Mouse (Mus musculus): Measurements from ENCODE around the gene Rbp4. TPM values are rescaled to one million over a fixed set of nuclear protein-coding genes. Genes with fewer than 3 reads are reported as not detected.
A peak's percentile ranks its signal among the peaks of the same experiment; 100 is the strongest.

Rbp4 gene
- polyA plus RNA-seq, 1 experiment from 2014 or later = 1.1 TPM

- no peak within 1 kb of the TSS for H3K27ac ChIP-seq (ENCODE audit: low read depth, low read length)
- H3K4me1 ChIP-seq (replicated peaks; ENCODE audit: control insufficient read depth, insufficient read depth, low read length) = no peaks in the 10 kb centered on the region
- under 1% methylated on average over 77 of the region's 77 CpGs for WGBS
- no peaks in the 10 kb centered on the region for H3K9me3 ChIP-seq (ENCODE audit: control insufficient read depth, low read length)
- H3K4me2 ChIP-seq (replicated peaks; ENCODE audit: low read depth, low read length) = peak within 1 kb of the TSS; percentile 44
- no peaks in the 10 kb centered on the region for H3K36me3 ChIP-seq (ENCODE audit: control insufficient read depth, insufficient read depth, low read length)
- ATAC-seq (ENCODE audit: low FRiP score) = peak; percentile 56; the same call in 1 of the 2 replicates
- peaks cover 36% of the 10 kb centered on the region for H3K27me3 ChIP-seq (ENCODE audit: control insufficient read depth, insufficient read depth, low read length)
- H3K4me3 ChIP-seq (ENCODE audit: low read depth, low read length) = peak within 1 kb of the TSS; percentile 23
- peak; percentile 55 for DNase-seq (ENCODE audit: low spot score)
- H3K9ac ChIP-seq (ENCODE audit: low read depth, low read length) = no peak within 1 kb of the TSS
Observed at GRCm38 (mm10) chr19:38096858-38097758, 28.0 kb downstream of the Rbp4 start, which contains the start of gene Ffar4. TSS of gene Ffar4 (plus strand) at chr19:38097071.

GRCm38 (mm10) chr19:38096231-38096630 lies 28.9 kb downstream of the Rbp4 start:
- peak; percentile 4 for DNase-seq (ENCODE audit: low spot score)
- Histone ChIP-seq H3K9ac (ENCODE audit: low read depth, low read length) (no peak overlapping the region), H3K4me1 (replicated peaks; ENCODE audit: control insufficient read depth, insufficient read depth, low read length) (no peaks in the 10 kb centered on the region), H3K27me3 (ENCODE audit: control insufficient read depth, insufficient read depth, low read length) (peaks cover 36% of the 10 kb centered on the region), H3K9me3 (ENCODE audit: control insufficient read depth, low read length) (no peaks in the 10 kb centered on the region), H3K27ac (ENCODE audit: low read depth, low read length) (no peak overlapping the region), H3K4me3 (ENCODE audit: low read depth, low read length) (no peak overlapping the region), H3K4me2 (replicated peaks; ENCODE audit: low read depth, low read length) (no peak overlapping the region), H3K36me3 (ENCODE audit: control insufficient read depth, insufficient read depth, low read length) (no peaks in the 10 kb centered on the region)
- no peak for ATAC-seq (ENCODE audit: low FRiP score)
- WGBS = 4% methylated on average over 4 of the region's 4 CpGs

- peaks cover 12% of the 10 kb centered on the region for H3K27me3 ChIP-seq (ENCODE audit: control insufficient read depth, insufficient read depth, low read length)
- no peak for ATAC-seq (ENCODE audit: low FRiP score)
- H3K4me2 ChIP-seq (replicated peaks; ENCODE audit: low read depth, low read length) = no peak overlapping the region
- H3K4me3 ChIP-seq (ENCODE audit: low read depth, low read length) = no peak overlapping the region
- 50% methylated on average over 4 of the region's 4 CpGs for WGBS
- H3K27ac ChIP-seq (ENCODE audit: low read depth, low read length) = no peak overlapping the region
- no peaks in the 10 kb centered on the region for H3K4me1 ChIP-seq (replicated peaks; ENCODE audit: control insufficient read depth, insufficient read depth, low read length)
- no peaks in the 10 kb centered on the region for H3K36me3 ChIP-seq (ENCODE audit: control insufficient read depth, insufficient read depth, low read length)
- no peak for DNase-seq (ENCODE audit: low spot score)
- no peak overlapping the region for H3K9ac ChIP-seq (ENCODE audit: low read depth, low read length)
- H3K9me3 ChIP-seq (ENCODE audit: control insufficient read depth, low read length) = no peaks in the 10 kb centered on the region
Observed at GRCm38 (mm10) chr19:38091512-38091985, 33.5 kb downstream of the Rbp4 start.

- ATAC-seq (ENCODE audit: low FRiP score) (no peak), DNase-seq (ENCODE audit: low spot score) (no peak)
- Histone ChIP-seq H3K9me3 (ENCODE audit: control insufficient read depth, low read length) (no peaks in the 10 kb centered on the region), H3K9ac (ENCODE audit: low read depth, low read length) (no peak overlapping the region), H3K4me3 (ENCODE audit: low read depth, low read length) (no peak overlapping the region), H3K36me3 (ENCODE audit: control insufficient read depth, insufficient read depth, low read length) (no peaks in the 10 kb centered on the region), H3K27me3 (ENCODE audit: control insufficient read depth, insufficient read depth, low read length) (no peaks in the 10 kb centered on the region), H3K4me1 (replicated peaks; ENCODE audit: control insufficient read depth, insufficient read depth, low read length) (no peaks in the 10 kb centered on the region), H3K27ac (ENCODE audit: low read depth, low read length) (no peak overlapping the region), H3K4me2 (replicated peaks; ENCODE audit: low read depth, low read length) (no peak overlapping the region)
- WGBS = 77% methylated on average over 8 of the region's 8 CpGs
Observed at GRCm38 (mm10) chr19:38089358-38089757, 35.7 kb downstream of the Rbp4 start.

- Histone ChIP-seq H3K4me2 (replicated peaks; ENCODE audit: low read depth, low read length) (no peak overlapping the region), H3K4me1 (replicated peaks; ENCODE audit: control insufficient read depth, insufficient read depth, low read length) (no peaks in the 10 kb centered on the region), H3K27ac (ENCODE audit: low read depth, low read length) (no peak overlapping the region), H3K27me3 (ENCODE audit: control insufficient read depth, insufficient read depth, low read length) (no peaks in the 10 kb centered on the region), H3K36me3 (ENCODE audit: control insufficient read depth, insufficient read depth, low read length) (no peaks in the 10 kb centered on the region), H3K4me3 (ENCODE audit: low read depth, low read length) (no peak overlapping the region), H3K9ac (ENCODE audit: low read depth, low read length) (no peak overlapping the region), H3K9me3 (ENCODE audit: control insufficient read depth, low read length) (no peaks in the 10 kb centered on the region)
- no peak for ATAC-seq (ENCODE audit: low FRiP score)
- WGBS = 66% methylated on average over 11 of the region's 11 CpGs
- DNase-seq (ENCODE audit: low spot score) = peak; percentile 16
Observed at GRCm38 (mm10) chr19:38086948-38087551, 38.0 kb downstream of the Rbp4 start.

- Histone ChIP-seq H3K4me2 (replicated peaks; ENCODE audit: low read depth, low read length) (no peak overlapping the region), H3K36me3 (ENCODE audit: control insufficient read depth, insufficient read depth, low read length) (no peaks in the 10 kb centered on the region), H3K27ac (ENCODE audit: low read depth, low read length) (no peak overlapping the region), H3K9me3 (ENCODE audit: control insufficient read depth, low read length) (no peaks in the 10 kb centered on the region), H3K4me1 (replicated peaks; ENCODE audit: control insufficient read depth, insufficient read depth, low read length) (no peaks in the 10 kb centered on the region), H3K9ac (ENCODE audit: low read depth, low read length) (no peak overlapping the region), H3K27me3 (ENCODE audit: control insufficient read depth, insufficient read depth, low read length) (no peaks in the 10 kb centered on the region), H3K4me3 (ENCODE audit: low read depth, low read length) (no peak overlapping the region)
- WGBS = 86% methylated on average over 4 of the region's 4 CpGs
- ATAC-seq (ENCODE audit: low FRiP score) (no peak), DNase-seq (ENCODE audit: low spot score) (no peak)
Observed at GRCm38 (mm10) chr19:38085841-38086240, 39.2 kb downstream of the Rbp4 start.

- Histone ChIP-seq H3K36me3 (ENCODE audit: control insufficient read depth, insufficient read depth, low read length) (no peaks in the 10 kb centered on the region), H3K4me3 (ENCODE audit: low read depth, low read length) (no peak overlapping the region), H3K4me2 (replicated peaks; ENCODE audit: low read depth, low read length) (no peak overlapping the region), H3K27me3 (ENCODE audit: control insufficient read depth, insufficient read depth, low read length) (no peaks in the 10 kb centered on the region), H3K27ac (ENCODE audit: low read depth, low read length) (no peak overlapping the region), H3K4me1 (replicated peaks; ENCODE audit: control insufficient read depth, insufficient read depth, low read length) (no peaks in the 10 kb centered on the region), H3K9ac (ENCODE audit: low read depth, low read length) (no peak overlapping the region), H3K9me3 (ENCODE audit: control insufficient read depth, low read length) (no peaks in the 10 kb centered on the region)
- DNase-seq (ENCODE audit: low spot score) = no peak
- 86% methylated on average over 5 of the region's 5 CpGs for WGBS
- ATAC-seq (ENCODE audit: low FRiP score) = no peak
Observed at GRCm38 (mm10) chr19:38082931-38083525, 42.1 kb downstream of the Rbp4 start.

- WGBS = 77% methylated on average over 3 of the region's 3 CpGs
Observed at GRCm38 (mm10) chr19:38081361-38081760, 43.7 kb downstream of the Rbp4 start.

More at GRCm38 (mm10) chr19:38081361-38081760, 43.7 kb downstream of the Rbp4 start:
- ATAC-seq (ENCODE audit: low FRiP score) (no peak), DNase-seq (ENCODE audit: low spot score) (no peak)
- Histone ChIP-seq H3K36me3 (ENCODE audit: control insufficient read depth, insufficient read depth, low read length) (no peaks in the 10 kb centered on the region), H3K4me2 (replicated peaks; ENCODE audit: low read depth, low read length) (no peak overlapping the region), H3K4me3 (ENCODE audit: low read depth, low read length) (no peak overlapping the region), H3K9ac (ENCODE audit: low read depth, low read length) (no peak overlapping the region), H3K27me3 (ENCODE audit: control insufficient read depth, insufficient read depth, low read length) (no peaks in the 10 kb centered on the region), H3K9me3 (ENCODE audit: control insufficient read depth, low read length) (no peaks in the 10 kb centered on the region), H3K4me1 (replicated peaks; ENCODE audit: control insufficient read depth, insufficient read depth, low read length) (no peaks in the 10 kb centered on the region), H3K27ac (ENCODE audit: low read depth, low read length) (no peak overlapping the region)

All from hindbrain, embryonic 11.5 days (tissue).